Mouse (Mus musculus) T-cell, adult 2 months (primary cell): ENCODE results near the gene Atp5s.

Experiments
- DNase-seq: peaks from one replicate; pipeline ENCODE4 v3.0.0; 2022; ENCODE audit warnings: low spot score

Gene Atp5s

DNA sequence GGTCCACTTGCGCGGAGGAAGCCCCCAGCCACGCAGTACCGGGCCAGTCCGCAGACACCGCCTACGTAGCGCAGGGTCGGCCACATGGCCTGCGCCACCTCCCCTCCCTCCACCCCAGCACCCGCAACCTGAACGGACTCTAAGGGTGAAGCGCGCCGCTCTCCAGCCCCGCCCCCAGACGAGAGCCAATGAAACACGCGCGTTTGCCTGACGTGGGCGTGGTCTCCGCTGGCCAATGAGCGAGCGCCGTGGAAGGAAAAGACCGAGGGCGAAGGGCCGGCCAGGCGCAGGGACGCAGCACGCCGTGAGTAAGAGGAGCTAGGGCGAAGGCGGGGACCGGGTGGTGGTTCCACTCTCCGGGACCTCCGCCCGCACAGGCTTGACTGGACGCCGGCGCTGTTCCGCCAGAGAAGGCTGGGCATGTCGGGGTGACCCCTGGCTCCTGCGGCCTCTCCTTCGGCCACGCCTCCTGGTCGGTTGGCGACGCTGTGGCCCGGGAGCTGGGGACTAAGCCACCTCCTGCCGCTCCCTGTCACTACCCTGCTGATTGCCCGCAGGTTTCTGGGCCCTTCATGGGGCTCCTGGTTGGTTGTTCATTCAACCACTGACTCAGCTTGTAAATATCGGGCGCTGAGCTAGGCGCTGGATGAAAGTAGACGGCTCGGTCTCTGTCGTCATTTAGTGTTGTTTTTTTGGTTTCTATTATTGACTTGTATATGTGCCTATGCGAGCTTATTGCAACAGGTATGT lies at the start of gene Atp5s, which contains the start of gene L2hgdh:
TSS of gene Atp5s (plus strand) at position 240 of the 750 bp plus-strand sequence.
TSS of gene L2hgdh (minus strand) at position 163 of the 750 bp plus-strand sequence.
- peak; percentile 87 for DNase-seq

DNA sequence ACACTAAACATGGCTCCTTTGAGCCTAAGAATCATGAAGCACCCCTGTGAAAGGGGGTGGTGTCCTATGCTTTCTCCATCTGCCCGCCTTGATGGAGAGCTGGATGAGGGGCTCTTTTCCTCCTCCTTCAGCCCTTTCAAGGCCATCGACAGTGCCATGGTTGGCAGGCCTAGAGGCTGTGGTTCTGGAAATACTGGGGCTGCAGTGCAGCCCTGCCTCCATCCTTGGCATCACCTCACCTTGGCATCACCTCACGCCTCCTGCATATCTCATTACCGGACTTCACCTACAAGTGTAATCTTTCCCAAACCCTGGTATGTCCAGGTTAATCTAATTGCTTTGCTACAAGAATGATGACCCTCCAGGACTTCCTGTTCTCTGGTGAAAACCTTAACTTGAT lies 48.6 kb upstream of the Atp5s start:
- DNase-seq, result no peak

DNA sequence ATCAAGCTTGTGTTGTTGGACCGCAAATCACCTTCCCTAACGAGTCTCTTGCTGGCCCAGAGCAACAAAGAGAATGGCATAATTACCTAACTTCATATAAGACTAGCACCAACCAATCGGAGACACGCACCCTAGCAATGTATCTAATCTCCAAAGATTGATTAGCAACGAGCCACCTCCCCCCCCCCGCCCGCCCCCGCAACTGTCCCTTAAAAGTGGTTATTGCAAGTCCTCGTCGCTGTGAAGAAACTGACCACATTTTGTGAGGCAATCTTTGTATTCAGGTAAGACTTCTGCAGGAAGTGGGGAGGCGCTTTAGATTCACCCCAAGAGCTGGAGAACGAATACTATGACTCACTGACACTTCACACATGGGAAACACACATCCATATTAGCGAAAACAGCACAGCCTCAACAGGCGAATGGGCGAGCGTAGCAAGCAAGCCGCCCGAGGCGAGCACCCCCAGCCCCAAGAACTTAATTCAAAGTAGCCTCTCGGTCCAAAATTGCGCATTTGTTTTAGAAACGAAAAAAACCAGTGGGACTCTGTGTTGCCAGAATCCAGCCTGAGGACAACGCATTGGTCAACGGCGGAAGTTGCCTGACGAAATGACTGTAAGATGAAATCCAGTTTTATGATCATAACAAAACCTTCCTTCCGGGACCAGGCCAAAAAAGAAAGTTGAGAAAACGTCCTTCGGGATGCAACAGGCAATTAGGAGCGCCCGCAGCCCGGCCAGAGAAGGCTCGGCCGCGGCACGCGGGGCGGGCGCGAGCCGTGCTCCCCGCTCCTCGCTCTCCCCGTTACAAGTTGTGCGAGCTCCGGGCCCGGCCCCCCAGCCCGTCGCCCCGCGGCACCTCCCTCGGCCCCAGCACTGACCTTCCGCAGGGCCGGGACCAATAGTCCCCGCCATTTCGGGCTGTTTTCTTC lies 43.9 kb upstream of the Atp5s start:
- peak; percentile 80 for DNase-seq

DNA sequence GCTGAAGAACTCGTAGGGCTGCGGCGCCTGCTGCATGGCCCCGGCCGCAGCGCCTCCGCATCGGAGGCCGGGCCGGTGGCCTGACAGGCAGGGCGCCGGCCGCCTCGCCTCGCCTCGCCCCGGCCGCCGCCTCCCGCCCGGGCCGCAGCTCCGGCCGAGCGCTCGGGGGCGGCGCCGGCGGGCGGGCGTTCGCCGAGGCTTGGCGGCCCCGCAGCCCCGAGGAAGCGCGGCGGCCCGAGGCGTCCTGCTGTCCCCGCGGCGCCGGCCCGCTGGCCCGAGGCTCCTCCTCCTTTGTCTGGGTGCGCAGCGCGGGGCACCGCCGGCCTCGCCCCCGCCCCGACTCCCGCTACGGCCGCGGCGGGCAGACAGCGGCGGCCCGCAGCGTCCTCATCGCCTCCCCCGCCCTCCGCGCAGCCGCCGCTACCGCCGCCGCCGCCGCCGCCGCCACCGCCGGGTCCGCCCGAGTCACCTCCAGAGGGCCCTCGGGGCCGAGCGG lies 43.1 kb upstream of the Atp5s start, which contains the start of gene Sos2:
TSS of gene Sos2 (minus strand) at position 287 of the 496 bp plus-strand sequence.
- no peak for DNase-seq

DNA sequence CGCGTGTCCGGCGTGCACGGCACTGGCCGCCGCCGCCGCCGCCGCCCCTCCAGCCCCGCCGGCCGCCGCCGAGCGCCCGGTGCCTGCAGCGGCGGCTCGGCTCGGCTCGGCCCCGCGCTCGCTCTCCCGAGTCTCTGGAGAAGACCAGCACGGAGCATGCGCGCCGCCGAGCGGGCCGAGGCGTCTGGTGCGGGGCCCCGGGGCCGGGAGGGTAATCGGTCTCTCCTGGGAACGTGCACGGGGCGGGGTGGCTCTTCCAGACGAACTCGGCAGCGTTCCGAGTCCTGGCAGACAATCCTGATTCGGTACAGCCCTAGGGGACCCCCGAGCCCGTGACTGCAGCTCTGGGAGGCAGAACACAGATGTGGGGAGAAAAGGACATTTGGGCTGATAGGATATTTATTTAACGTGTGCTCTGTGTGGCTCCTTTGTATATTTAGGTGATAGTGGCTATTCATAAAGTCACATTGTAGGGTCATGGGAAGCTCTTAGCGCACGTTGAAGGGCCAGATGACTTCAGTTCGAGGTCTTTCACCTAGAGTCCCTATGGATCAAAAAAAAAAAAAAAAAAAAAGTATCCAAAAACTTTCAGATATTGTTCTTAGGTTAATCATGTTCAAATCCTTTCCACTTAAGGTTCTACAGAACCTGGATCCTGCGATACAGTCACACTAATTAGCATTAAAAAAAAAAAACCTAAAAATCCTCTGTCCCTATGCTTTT lies 42.5 kb upstream of the Atp5s start:
- peak; percentile 69 for DNase-seq

DNA sequence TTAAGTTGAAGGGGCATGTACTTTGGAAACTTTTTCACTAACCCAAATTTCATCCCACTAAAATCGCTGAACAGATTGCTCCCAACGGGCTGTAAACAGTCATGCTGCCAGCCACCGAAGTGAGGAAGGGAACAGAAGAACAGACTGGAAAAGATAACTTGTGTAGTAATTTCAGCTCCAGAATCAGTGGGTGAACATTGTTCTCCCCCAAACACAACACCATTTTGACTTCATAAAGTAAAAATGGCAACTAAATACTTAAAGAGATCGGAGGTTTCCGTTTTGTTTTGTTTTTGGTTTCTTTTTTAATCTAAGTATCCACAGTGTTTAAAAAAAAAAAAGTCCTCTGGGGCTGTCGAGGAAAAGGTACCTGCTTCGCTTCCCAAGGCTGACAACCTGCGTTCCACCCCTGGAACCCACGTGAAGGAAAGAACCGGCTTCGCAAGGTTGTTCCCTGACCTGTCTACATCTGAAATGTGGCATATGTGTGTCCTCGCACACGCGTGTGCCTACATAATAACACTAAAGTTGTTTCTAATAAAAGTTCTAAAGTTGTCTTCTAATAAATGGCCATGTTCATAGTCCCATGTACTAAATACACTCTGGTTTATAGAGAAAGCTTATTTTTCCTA lies 41.8 kb upstream of the Atp5s start:
- DNase-seq, result no peak

DNA sequence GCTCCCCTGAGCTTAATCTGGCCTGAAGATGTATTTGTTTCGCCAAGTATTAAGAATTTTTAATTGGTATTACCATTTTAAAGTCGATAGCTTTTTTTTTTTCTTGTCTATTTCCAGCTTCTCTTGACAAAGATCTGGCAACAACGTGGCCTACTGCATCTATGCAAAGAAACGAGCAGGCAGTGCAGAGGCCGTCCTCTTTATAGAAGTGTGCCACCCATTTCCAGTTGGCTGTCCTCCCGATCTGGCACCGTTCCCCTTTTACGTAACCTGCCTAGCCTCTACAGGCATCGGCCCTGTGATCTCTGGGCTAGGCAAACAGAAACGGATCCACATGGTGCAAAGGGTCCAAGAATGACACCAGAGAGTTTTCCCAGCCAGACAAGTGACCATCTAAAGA lies 41.2 kb upstream of the Atp5s start:
- peak; percentile 21 for DNase-seq

DNA sequence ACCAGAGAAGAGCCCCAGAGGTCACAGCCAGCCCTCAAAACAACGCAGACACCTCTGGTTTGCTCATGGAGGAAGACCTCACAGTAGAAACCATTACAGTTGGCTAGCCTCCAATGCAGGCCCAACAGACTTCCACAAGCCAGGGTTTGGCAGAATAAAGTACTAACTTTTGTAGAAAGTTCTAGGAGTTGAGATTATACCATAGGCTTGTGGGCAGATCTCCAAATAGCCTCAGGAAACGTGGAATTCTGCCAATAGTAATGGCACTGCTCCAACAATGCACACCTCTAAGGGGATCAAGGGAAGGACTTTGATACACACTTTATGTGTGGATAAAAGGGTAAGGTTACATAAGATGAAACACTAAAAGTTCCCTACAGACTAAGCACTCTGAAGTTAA lies 36.4 kb upstream of the Atp5s start:
- DNase-seq, result no peak

DNA sequence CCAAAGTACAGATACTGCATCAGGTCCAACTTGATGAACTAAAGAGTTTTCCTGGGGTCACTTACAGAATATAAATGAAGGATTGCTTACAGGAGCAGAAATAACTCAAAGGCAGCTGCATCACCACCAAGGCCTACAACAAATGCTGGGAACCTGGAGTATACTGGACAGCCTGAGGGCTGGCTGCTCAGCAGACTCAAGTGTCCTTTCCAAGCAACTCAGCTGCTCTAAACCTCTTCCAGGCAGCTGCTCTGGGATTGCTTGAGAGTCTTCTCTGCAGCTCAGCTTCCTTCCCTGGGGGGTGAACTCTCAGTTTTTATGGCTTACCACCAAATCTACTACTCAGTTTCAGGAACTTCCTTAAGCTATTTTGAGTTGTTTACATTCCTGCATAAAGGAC lies 35.7 kb upstream of the Atp5s start:
- DNase-seq, result no peak

DNA sequence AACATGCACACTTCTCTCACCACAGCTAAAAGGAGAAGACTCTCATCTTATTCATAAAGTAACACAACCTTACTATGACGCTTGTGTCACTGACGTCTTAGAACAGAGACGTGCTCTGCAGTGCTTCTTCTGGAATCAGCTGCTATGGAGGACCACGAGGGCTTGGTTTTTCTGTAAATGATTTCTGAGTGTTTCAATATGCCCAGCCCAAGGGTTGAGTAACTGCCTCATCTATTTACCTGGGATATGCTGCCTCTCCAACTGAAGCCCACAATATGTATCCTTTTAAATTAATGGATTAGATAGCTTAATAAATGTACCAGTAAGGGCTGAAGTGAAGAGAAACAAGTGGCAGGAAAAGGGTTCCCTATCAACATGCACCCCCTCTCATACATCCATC lies 34.0 kb upstream of the Atp5s start:
- DNase-seq, result no peak

DNA sequence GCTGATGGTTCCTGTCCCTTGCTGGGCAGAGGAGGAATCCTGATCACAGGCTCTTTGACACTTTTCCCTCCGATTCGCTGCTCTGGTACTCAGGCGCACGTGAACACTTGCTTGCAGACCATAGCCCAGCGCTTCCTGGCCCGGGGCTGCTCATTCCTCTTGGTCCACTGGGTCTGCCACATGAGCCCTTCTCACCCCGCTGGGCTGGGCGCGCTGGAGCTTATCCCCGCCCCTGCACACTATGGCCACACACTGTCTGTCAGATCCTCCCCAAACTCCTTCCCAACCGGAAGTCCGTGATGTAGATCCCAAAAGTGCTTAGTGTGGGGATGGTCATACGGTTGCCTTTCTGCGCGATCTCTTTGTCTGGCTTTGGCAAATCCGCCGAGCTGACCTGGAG lies 31.3 kb upstream of the Atp5s start:
- no peak for DNase-seq

DNA sequence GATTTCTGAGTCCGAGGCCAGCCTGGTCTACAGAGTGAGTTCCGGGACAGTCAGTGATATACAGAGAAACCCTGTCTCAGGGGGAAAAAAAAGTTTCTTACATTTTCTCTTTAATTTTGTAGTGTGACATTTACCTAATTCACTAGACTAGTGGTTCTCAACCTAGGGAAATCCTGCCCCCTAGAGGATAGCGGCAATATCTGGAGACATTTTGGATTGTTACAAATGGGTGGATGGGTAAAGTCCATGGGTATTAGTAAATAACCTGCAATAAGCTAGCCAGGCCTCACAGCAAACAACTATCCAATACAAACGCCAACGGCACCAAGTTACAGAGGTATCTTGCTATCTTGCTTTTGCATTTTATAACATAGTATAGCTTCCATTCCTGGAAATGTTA lies 28.0 kb upstream of the Atp5s start:
- peak; percentile 56 for DNase-seq

DNA sequence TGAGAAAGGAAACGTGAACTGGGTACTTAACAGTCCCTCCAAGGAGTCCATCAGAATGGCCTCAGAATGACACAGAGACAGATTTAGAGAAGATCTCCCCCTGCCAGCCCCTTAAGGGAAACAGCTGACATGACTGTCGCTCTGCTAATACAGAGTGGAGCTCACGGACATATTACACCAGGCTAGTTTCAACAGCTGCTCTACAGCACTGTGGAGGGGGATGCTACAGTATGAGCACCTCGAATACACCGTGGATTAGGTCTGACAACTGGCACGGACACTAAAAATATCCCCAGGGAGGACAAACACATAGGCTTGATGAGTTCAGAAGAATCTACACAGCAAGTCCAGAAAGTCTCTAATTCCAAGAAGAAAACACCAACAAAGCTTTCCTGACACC lies 26.4 kb upstream of the Atp5s start:
- DNase-seq, result no peak

DNA sequence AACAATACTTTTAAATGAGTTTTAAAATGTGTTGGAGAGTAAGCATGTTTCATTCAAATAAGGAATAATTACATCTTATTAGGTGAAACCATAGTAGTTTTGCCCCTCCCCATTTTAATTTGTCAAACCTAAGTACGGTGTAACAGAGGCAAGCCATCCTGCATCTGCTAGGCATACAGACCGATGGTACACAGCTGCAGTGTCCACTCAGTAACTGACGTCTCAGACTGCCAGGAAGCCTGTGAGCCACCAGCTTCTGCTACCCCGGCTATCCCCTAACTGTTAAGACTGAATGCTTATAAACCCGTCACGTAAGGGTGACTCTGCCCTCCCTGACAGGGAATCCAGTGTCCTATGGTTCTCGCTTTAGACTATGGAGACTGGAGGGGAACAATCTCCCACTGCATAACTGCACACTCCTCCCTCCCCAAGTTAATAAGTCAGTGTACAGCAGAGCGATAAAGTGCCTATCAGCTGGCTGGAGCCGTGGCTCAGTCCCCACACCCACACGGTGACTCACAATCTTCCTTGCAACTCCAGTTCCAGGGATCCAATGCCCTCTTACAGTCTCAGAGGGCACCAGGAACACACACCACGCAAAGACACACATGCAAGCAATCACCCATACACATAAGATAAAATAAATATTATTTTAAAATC lies 19.8 kb upstream of the Atp5s start:
- no peak for DNase-seq

DNA sequence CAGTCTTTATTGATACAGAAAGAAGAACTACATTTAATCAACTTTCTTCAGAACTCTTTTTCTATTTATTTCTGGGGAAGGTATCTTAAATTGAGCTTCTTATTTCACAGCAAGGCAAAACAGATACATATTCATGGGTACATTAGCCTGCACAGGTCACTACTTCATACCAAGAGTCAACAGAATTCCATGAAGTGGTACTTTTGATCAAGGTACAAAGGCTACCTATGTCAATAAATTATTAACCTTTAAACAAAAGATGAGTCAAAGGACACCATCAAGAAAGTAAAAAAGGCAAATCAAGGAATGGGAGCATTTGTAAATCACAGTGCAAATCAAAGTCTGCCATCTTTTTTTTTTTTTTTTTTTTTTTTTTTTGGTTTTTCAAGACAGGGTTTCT lies 11.1 kb upstream of the Atp5s start:
- DNase-seq, result no peak

DNA sequence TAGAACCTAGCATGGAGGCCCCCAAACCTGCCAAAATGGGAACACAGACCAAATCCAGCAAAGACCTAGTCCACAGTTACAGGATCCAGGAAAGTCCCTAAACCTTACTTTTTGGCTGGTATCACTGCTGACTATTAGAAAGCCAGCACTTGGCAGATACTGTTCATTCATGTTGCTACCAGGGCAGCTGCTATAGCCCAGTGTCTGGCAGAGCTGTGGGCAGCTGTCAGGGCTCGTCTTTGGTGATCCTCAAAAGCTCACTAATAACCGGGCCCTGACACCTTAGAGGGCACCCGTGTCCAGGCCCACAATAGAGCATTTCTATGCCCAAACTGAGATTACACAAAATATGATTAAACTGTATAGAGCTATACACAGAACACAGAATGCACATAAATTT lies 1.9 kb upstream of the Atp5s start:
- DNase-seq, result no peak

DNA sequence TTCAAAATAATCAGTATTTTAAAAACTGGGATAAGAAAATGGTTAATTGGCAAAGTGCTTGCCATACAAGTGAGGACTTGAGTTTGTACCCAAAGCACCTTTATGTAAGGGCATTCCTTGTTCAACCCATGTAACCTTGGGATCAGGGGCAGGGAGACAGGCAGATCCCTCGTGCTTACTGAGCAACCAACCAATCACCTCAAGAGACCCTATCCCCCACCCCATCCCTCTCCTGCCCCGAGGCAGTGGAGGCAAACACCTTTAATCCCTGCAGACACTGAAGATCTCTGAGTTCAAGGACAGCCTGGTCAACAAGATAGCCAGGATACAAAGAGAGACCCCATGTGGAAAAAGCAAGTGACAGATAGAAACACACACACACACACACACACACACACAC lies 1.4 kb upstream of the Atp5s start:
- DNase-seq, result no peak

DNA sequence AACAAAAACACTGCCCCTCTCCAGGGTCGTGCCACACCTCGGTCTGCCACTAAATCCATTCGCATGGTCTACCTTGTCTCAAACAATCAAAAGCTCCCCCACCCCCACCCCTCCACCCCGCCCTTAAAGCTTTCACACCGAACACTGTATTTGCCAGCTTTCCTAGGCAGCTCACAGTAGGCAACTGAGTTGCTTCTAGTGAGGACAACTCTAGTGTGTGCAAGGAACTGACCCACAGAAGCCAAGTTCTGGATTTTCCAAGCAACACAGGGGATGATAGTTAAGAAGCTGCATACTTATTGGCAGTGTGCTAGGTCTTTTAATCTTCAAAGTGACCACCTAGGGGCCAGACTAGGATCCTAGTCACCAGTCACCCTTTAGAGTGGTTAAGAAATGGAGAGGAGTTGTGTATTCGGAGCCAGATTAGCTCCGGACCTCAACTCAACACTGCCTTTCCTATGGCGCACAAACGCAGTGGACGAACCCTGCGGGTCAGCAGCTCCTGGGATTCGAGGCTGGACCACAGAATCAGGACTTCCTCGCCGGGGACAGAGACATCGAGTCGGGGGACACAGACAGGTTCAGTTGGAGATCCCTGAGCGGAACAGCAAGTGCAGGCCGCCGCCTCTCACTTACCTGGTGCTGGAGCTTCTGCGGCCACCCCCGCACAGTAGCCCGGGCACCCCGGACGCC lies 586 bp upstream of the Atp5s start:
- DNase-seq, result no peak

DNA sequence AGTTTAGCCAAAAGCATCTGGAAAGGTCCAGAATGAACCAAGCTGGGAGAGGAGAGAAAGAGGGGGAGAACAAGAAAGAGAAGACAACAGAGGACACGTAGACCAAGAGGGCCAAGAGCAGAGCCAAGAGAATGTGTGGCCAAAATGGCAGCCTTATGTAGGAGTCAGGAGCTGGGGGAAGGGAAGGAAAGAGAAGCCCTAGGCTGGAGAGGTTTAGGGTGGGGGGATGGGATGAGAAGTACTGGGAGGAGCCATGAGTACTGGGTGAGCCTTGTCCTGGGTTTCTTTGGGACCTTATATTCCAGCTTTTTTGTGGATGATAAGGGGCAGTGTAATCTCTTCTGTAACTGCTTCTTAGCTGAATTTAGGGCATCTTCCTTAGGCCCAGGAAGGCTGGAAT lies 4.5 kb downstream of the Atp5s start:
- no peak for DNase-seq

DNA sequence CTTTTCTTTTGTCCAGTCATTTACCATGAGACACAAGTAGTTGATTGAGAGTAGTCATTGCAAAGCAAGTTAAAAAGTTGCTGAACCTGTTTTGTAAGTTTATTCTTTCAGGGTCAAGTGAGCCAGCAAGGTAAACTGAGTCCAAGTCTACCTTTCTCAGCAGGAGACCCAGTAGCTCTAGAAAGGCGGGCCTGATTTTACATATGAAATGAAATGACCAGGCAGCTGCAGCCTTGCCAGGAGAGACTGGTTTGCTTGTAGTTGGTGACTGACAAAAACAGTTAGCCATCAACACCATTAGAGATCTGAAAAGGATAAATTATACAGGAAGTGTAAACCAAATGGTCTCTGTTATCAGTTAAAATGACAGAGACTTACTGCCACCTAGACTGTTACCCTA lies 5.6 kb downstream of the Atp5s start:
- DNase-seq, result no peak

DNA sequence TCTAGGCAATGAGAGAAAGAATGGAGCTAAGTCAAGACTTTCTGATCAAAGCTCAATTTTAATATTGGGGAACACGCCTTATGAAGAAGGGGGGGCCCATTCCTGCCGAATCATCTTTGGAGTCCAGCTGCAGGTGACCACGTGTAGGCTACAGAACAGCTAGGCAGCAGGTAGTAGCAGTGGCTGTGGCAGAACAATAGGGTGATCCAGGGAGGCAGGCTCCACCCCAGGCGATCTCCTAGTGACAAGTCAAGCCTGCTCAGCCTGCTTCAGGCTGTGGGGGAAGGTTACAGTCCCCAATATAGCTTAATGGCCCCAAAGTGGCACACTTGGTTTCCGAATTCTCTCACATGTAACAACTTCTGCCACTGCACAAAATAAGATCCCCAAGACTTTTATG lies 7.5 kb downstream of the Atp5s start:
- DNase-seq, result no peak
